Mouse (Mus musculus) adrenal gland, adult 8-10 months (tissue): ENCODE measurements around the gene Ttc28. TPM values are rescaled to one million over a fixed set of nuclear protein-coding genes. Genes with fewer than 3 reads are reported as not detected.

Experiments
- DNase-seq: peaks from one replicate; pipeline ENCODE4 v3.0.0; 2022
- total RNA-seq, 4 experiments: library from RNA; stranded (reverse); gene quantifications; 2 replicates each; pipeline ENCODE4 v1.2.4; 2022

The Ttc28 gene
- total RNA-seq, 4 experiments from 2014 or later = 21.2 to 36.3 (median 29.8) TPM

GRCm38 (mm10) chr5:111050135-111050534 lies 170.5 kb downstream of the Ttc28 start:
- DNase-seq = no peak

- DNase-seq = no peak
Measured at GRCm38 (mm10) chr5:111054380-111054779, 174.8 kb downstream of the Ttc28 start.

GRCm38 (mm10) chr5:111054848-111055428 lies 175.3 kb downstream of the Ttc28 start:
- no peak for DNase-seq

- DNase-seq = no peak
Measured at GRCm38 (mm10) chr5:111055507-111055906, 175.9 kb downstream of the Ttc28 start.

- DNase-seq = no peak
Measured at GRCm38 (mm10) chr5:111057084-111057483, 177.5 kb downstream of the Ttc28 start.

- DNase-seq = no peak
Measured at GRCm38 (mm10) chr5:111058401-111059139, 179.0 kb downstream of the Ttc28 start.

- DNase-seq = no peak
Measured at GRCm38 (mm10) chr5:111059140-111059921, 179.7 kb downstream of the Ttc28 start.

GRCm38 (mm10) chr5:111060246-111060745 lies 180.7 kb downstream of the Ttc28 start:
- no peak for DNase-seq

GRCm38 (mm10) chr5:111063155-111063554 lies 183.6 kb downstream of the Ttc28 start:
- no peak for DNase-seq

GRCm38 (mm10) chr5:111063991-111064390 lies 184.4 kb downstream of the Ttc28 start:
- DNase-seq = no peak

GRCm38 (mm10) chr5:111065770-111066169 lies 186.2 kb downstream of the Ttc28 start:
- DNase-seq = no peak

GRCm38 (mm10) chr5:111069503-111069902 lies 189.9 kb downstream of the Ttc28 start:
- no peak for DNase-seq

- DNase-seq = no peak
Measured at GRCm38 (mm10) chr5:111069931-111070330, 190.3 kb downstream of the Ttc28 start.

GRCm38 (mm10) chr5:111070361-111070760 lies 190.8 kb downstream of the Ttc28 start:
- DNase-seq = no peak

- DNase-seq = no peak
Measured at GRCm38 (mm10) chr5:111073316-111073736, 193.7 kb downstream of the Ttc28 start.

GRCm38 (mm10) chr5:111074050-111074449 lies 194.4 kb downstream of the Ttc28 start:
- no peak for DNase-seq

- no peak for DNase-seq
Measured at GRCm38 (mm10) chr5:111075841-111076240, 196.2 kb downstream of the Ttc28 start.

- no peak for DNase-seq
Measured at GRCm38 (mm10) chr5:111077261-111077660, 197.7 kb downstream of the Ttc28 start.

- no peak for DNase-seq
Measured at GRCm38 (mm10) chr5:111080601-111081000, 201.0 kb downstream of the Ttc28 start.

GRCm38 (mm10) chr5:111085849-111086248 lies 206.2 kb downstream of the Ttc28 start:
- DNase-seq = no peak

GRCm38 (mm10) chr5:111096750-111097149 lies 217.1 kb downstream of the Ttc28 start:
- no peak for DNase-seq

- DNase-seq = peak; percentile 45
Measured at GRCm38 (mm10) chr5:111097233-111098160, 217.9 kb downstream of the Ttc28 start.
